Mouse (Mus musculus) hindbrain, embryonic 13.5 days (tissue): ENCODE results near the gene Timeless. TPM values are rescaled to one million over a fixed set of nuclear protein-coding genes. Genes with fewer than 3 reads are reported as not detected.
"Not testable (repeated sequence)": the region's sequence is repeated elsewhere in the genome, so short reads cannot be mapped to it uniquely, and the experiment has no call there.

Experiments used
- ATAC-seq: fragments of 200-750 bp; cut with Nextera tagmentation; 2 replicates; pipeline ENCODE4 v1.8.0; 2017; ENCODE audit warnings: moderate TSS enrichment; ENCODE audit not compliant: low FRiP score
- H3K27ac ChIP-seq: fragments of 300-500 bp; sonication (generic); 2 replicates; pipeline ENCODE4 v1.5.1; 2015; ENCODE audit warnings: inconsistent platforms, mild to moderate bottlenecking, moderate library complexity
- H3K27me3 ChIP-seq: fragments of 300-500 bp; sonication (generic); 2 replicates; pipeline ENCODE4 v1.6.1; 2015; ENCODE audit warnings: mild to moderate bottlenecking, inconsistent platforms
- H3K36me3 ChIP-seq: fragments of 300-500 bp; sonication (generic); 2 replicates; pipeline ENCODE4 v1.6.1; 2015; ENCODE audit warnings: mild to moderate bottlenecking, inconsistent platforms
- H3K4me1 ChIP-seq: fragments of 300-500 bp; sonication (generic); replicated peaks from 2 replicates; pipeline ENCODE4 v1.6.1; 2015; ENCODE audit warnings: inconsistent platforms
- H3K4me2 ChIP-seq: fragments of 300-500 bp; sonication (generic); 2 replicates; pipeline ENCODE4 v1.6.1; 2015; ENCODE audit warnings: inconsistent platforms, mild to moderate bottlenecking, moderate library complexity
- H3K4me3 ChIP-seq: fragments of 300-500 bp; sonication (generic); 2 replicates; pipeline ENCODE4 v1.5.1; 2015; ENCODE audit warnings: mild to moderate bottlenecking, inconsistent platforms
- H3K9ac ChIP-seq: fragments of 300-500 bp; sonication (generic); 2 replicates; pipeline ENCODE4 v1.6.1; 2015; ENCODE audit warnings: mild to moderate bottlenecking, inconsistent platforms
- H3K9me3 ChIP-seq: fragments of 300-500 bp; sonication (generic); 2 replicates; pipeline ENCODE4 v1.6.1; 2016; ENCODE audit warnings: inconsistent platforms
- WGBS: fragments of 180-500 bp; shearing (Covaris S2); methylation state at CpG from one replicate; pipeline ENCODE4 v1.1.7; 2015; 5-methylcytosine and 5-hydroxymethylcytosine counted together
- polyA plus RNA-seq: library from polyadenylated mRNA; unstranded; fragments of >200 nt; fragmentation: Nextera tagmentation; extraction: Ambion mirVana; gene quantifications from 2 replicates; pipeline ENCODE4 v1.2.1, GENCODE M21; 2015

Timeless gene
- polyA plus RNA-seq: 24.6 and 29.5 TPM in 2 replicates

GRCm38 (mm10) chr10:128231697-128232419 lies at the start of gene Timeless:
Gene Timeless (plus strand): TSS chr10:128232065.
- peaks cover 9% of the 10 kb centered on the region; the same call in 1 of the 2 replicates for H3K4me1 ChIP-seq
- under 1% methylated on average over 52 of the region's 58 CpGs for WGBS
- peak within 1 kb of the TSS; percentile 91 for H3K27ac ChIP-seq
- peak within 1 kb of the TSS; percentile 69 for H3K4me3 ChIP-seq
- H3K4me2 ChIP-seq: peak within 1 kb of the TSS; percentile 63
- ATAC-seq: peak; percentile 93
- peak within 1 kb of the TSS; percentile 82 for H3K9ac ChIP-seq
- H3K9me3 ChIP-seq: no peaks in the 10 kb centered on the region
- H3K36me3 ChIP-seq: no peaks in the 10 kb centered on the region
- H3K27me3 ChIP-seq: no peaks in the 10 kb centered on the region

- Histone ChIP-seq H3K27ac (no peak overlapping the region), H3K36me3 (no peaks in the 10 kb centered on the region), H3K4me2 (no peak overlapping the region), H3K27me3 (no peaks in the 10 kb centered on the region), H3K4me3 (no peak overlapping the region), H3K9me3 (no peaks in the 10 kb centered on the region), H3K4me1 (0 out of 2 replicates have a peak, but pooled peaks cover 7% of the 10 kb centered on the region), H3K9ac (no peak overlapping the region)
- ATAC-seq: no peak
- 97% methylated on average over 2 of the region's 2 CpGs for WGBS
Measured at GRCm38 (mm10) chr10:128184296-128184695, 47.6 kb upstream of the Timeless start.

GRCm38 (mm10) chr10:128185277-128185940 lies 46.5 kb upstream of the Timeless start:
- ATAC-seq: no peak
- H3K27me3 ChIP-seq: no peaks in the 10 kb centered on the region
- H3K4me2 ChIP-seq: no peak overlapping the region
- 0 out of 2 replicates have a peak, but pooled peaks cover 3% of the 10 kb centered on the region for H3K4me1 ChIP-seq
- H3K9me3 ChIP-seq: no peaks in the 10 kb centered on the region
- WGBS: 77% methylated on average over 6 of the region's 6 CpGs
- no peaks in the 10 kb centered on the region for H3K36me3 ChIP-seq
- no peak overlapping the region for H3K4me3 ChIP-seq
- no peak overlapping the region for H3K27ac ChIP-seq
- no peak overlapping the region for H3K9ac ChIP-seq

GRCm38 (mm10) chr10:128185959-128186358 lies 45.9 kb upstream of the Timeless start:
- Histone ChIP-seq H3K27me3 (0 out of 2 replicates have a peak, but pooled peaks cover 5% of the 10 kb centered on the region), H3K9ac (no peak overlapping the region), H3K27ac (no peak overlapping the region), H3K4me1 (0 out of 2 replicates have a peak, but pooled peaks cover 3% of the 10 kb centered on the region), H3K36me3 (no peaks in the 10 kb centered on the region), H3K4me3 (no peak overlapping the region), H3K9me3 (no peaks in the 10 kb centered on the region), H3K4me2 (no peak overlapping the region)
- no peak for ATAC-seq
- WGBS: 54% methylated on average over 2 of the region's 2 CpGs

GRCm38 (mm10) chr10:128187181-128187605 lies 44.7 kb upstream of the Timeless start:
- H3K4me1 ChIP-seq: 0 out of 2 replicates have a peak, but pooled peaks cover 3% of the 10 kb centered on the region
- peaks cover 11% of the 10 kb centered on the region; the same call in 1 of the 2 replicates for H3K27me3 ChIP-seq
- no peak overlapping the region for H3K9ac ChIP-seq
- no peak overlapping the region for H3K4me2 ChIP-seq
- H3K9me3 ChIP-seq: no peaks in the 10 kb centered on the region
- no peak overlapping the region for H3K27ac ChIP-seq
- no peaks in the 10 kb centered on the region for H3K36me3 ChIP-seq
- whole genome bisulfite sequencing: 72% methylated on average over 5 of the region's 5 CpGs
- ATAC-seq: no peak
- H3K4me3 ChIP-seq: no peak overlapping the region

- 45% methylated on average over 2 of the region's 2 CpGs for WGBS
- H3K27ac ChIP-seq: no peak overlapping the region
- H3K9ac ChIP-seq: no peak overlapping the region
- no peak overlapping the region for H3K4me2 ChIP-seq
- peaks cover 15% of the 10 kb centered on the region; the same call in 1 of the 2 replicates for H3K27me3 ChIP-seq
- H3K4me3 ChIP-seq: no peak overlapping the region
- no peaks in the 10 kb centered on the region for H3K9me3 ChIP-seq
- ATAC-seq: no peak
- H3K4me1 ChIP-seq: 0 out of 2 replicates have a peak, but pooled peaks cover 3% of the 10 kb centered on the region
- H3K36me3 ChIP-seq: no peaks in the 10 kb centered on the region
Measured at GRCm38 (mm10) chr10:128188242-128188877, 43.5 kb upstream of the Timeless start.

- no peaks in the 10 kb centered on the region for H3K9me3 ChIP-seq
- no peak overlapping the region for H3K9ac ChIP-seq
- H3K4me1 ChIP-seq: peaks cover 16% of the 10 kb centered on the region
- 86% methylated on average over 2 of the region's 2 CpGs for WGBS
- H3K36me3 ChIP-seq: no peaks in the 10 kb centered on the region
- H3K4me2 ChIP-seq: no peak overlapping the region
- no peak overlapping the region for H3K4me3 ChIP-seq
- ATAC-seq: no peak
- no peak overlapping the region for H3K27ac ChIP-seq
- peaks cover 33% of the 10 kb centered on the region for H3K27me3 ChIP-seq
Measured at GRCm38 (mm10) chr10:128191472-128191871, 40.4 kb upstream of the Timeless start.

GRCm38 (mm10) chr10:128192030-128192766 lies 39.7 kb upstream of the Timeless start:
- H3K4me2 ChIP-seq, H3K4me3 ChIP-seq, H3K27ac ChIP-seq, ATAC-seq, H3K36me3 ChIP-seq, H3K9ac ChIP-seq, H3K9me3 ChIP-seq: not testable (repeated sequence)
- 93% methylated on average over 3 of the region's 3 CpGs for WGBS
- H3K27me3 ChIP-seq: peaks cover 39% of the 10 kb centered on the region
- peaks cover 16% of the 10 kb centered on the region for H3K4me1 ChIP-seq

- Histone ChIP-seq H3K36me3 (no peaks in the 10 kb centered on the region), H3K4me2 (no peak overlapping the region; the same call in 1 of the 2 replicates), H3K27me3 (peaks cover 39% of the 10 kb centered on the region), H3K9ac (no peak overlapping the region), H3K27ac (no peak overlapping the region), H3K9me3 (no peaks in the 10 kb centered on the region), H3K4me1 (peaks cover 16% of the 10 kb centered on the region), H3K4me3 (no peak overlapping the region)
- 94% methylated on average over 6 of the region's 6 CpGs for WGBS
- ATAC-seq: no peak
Measured at GRCm38 (mm10) chr10:128193113-128193512, 38.8 kb upstream of the Timeless start.

- Histone ChIP-seq H3K9ac (peak within 1 kb of the TSS; percentile 84), H3K27me3 (peaks cover 40% of the 10 kb centered on the region), H3K4me2 (peak within 1 kb of the TSS; percentile 98), H3K4me3 (peak within 1 kb of the TSS; percentile 76), H3K9me3 (no peaks in the 10 kb centered on the region), H3K36me3 (no peaks in the 10 kb centered on the region), H3K27ac (peak within 1 kb of the TSS; percentile 75), H3K4me1 (peaks cover 13% of the 10 kb centered on the region)
- under 1% methylated on average over 46 of the region's 46 CpGs for WGBS
- peak; percentile 98 for ATAC-seq
Measured at GRCm38 (mm10) chr10:128194024-128194550, 37.8 kb upstream of the Timeless start, which contains the start of gene Gls2. Gene Gls2 (plus strand): TSS chr10:128194457.
